Mouse (Mus musculus): ENCODE data around the gene Pkd1l1.

Gene Pkd1l1

GRCm38 (mm10) chr11:8779427-8779826 lies 193.6 kb downstream of the Pkd1l1 start:
- no peaks in the 10 kb centered on the region for H3K36me3 ChIP-seq (ENCODE audit: control insufficient read depth, insufficient read depth, low read length, poor library complexity, severe bottlenecking)
- no peaks in the 10 kb centered on the region for H3K27me3 ChIP-seq (ENCODE audit: control insufficient read depth, insufficient read depth, low read length, poor library complexity, severe bottlenecking)
- no peak for DNase-seq (ENCODE audit: low read depth, low spot score)

Data from splenic B cell, adult 2 months (primary cell).